Mouse (Mus musculus): ENCODE measurements around the gene Nhp2. TPM values are rescaled to one million over a fixed set of nuclear protein-coding genes. Genes with fewer than 3 reads are reported as not detected.

The Nhp2 gene
- polyA plus RNA-seq, 1 experiment from 2014 or later, result 122 TPM

Other genes starting within 250 kb of the Nhp2 start
- gene Phykpl, start 35.0 kb upstream of the Nhp2 start, polyA plus RNA-seq (2016; fragmentation: Nextera tagmentation; extraction: Ambion mirVana), result 14.4 and 16.1 TPM in 2 replicates
- gene Hnrnpab, start 12.9 kb upstream of the Nhp2 start, polyA plus RNA-seq (2016; fragmentation: Nextera tagmentation; extraction: Ambion mirVana), result 734 and 808 TPM in 2 replicates
- gene Rmnd5b, start 16.2 kb downstream of the Nhp2 start, polyA plus RNA-seq (2016; fragmentation: Nextera tagmentation; extraction: Ambion mirVana), result 57.6 and 57.7 TPM in 2 replicates
- 15.1 and 16.8 TPM in 2 replicates for gene N4bp3, start 31.1 kb downstream of the Nhp2 start, polyA plus RNA-seq (2016; fragmentation: Nextera tagmentation; extraction: Ambion mirVana)
- gene D930048N14Rik, start 31.2 kb downstream of the Nhp2 start, polyA plus RNA-seq (2016; fragmentation: Nextera tagmentation; extraction: Ambion mirVana), result 1.2 and 1.4 TPM in 2 replicates
- 101 and 112 TPM in 2 replicates for gene 0610009B22Rik, start 69.1 kb downstream of the Nhp2 start, polyA plus RNA-seq (2016; fragmentation: Nextera tagmentation; extraction: Ambion mirVana)
- 14.5 and 15.9 TPM in 2 replicates for gene Sec24a, start 143.9 kb downstream of the Nhp2 start, polyA plus RNA-seq (2016; fragmentation: Nextera tagmentation; extraction: Ambion mirVana)
- 144 and 146 TPM in 2 replicates for gene Sar1b, start 144.0 kb downstream of the Nhp2 start, polyA plus RNA-seq (2016; fragmentation: Nextera tagmentation; extraction: Ambion mirVana)
- 0.23 and 0.32 TPM in 2 replicates for gene Jade2, start 237.9 kb downstream of the Nhp2 start, polyA plus RNA-seq (2016; fragmentation: Nextera tagmentation; extraction: Ambion mirVana)